Mouse (Mus musculus): ENCODE measurements at regions not wholly inside any gene's neighbourhood (a gene's known extent, or its start where the extent isn't known, plus 50 kb on each side); places are given as distances from the start of the nearest gene placed in this dataset.
"Not testable (repeated sequence)": the region's sequence is repeated elsewhere in the genome, so short reads cannot be mapped to it uniquely, and the experiment has no call there.

- intact Hi-C loops (cut with DNase I): no loop called here
- no peak for DNase-seq (ENCODE audit: extremely low spot score in 1 of 2, low spot score in 2 of 2)
These were observed 158.7 kb upstream of the Ttc29 start for GRCm38 (mm10) chr8:78054435-78054834.

- no peak for DNase-seq (ENCODE audit: extremely low spot score in 1 of 2, low spot score in 2 of 2)
- intact Hi-C loops (cut with DNase I): loop anchor here (5.0 kb wide), 1 partner anchor 682 kb away; no protein-coding TSS in a partner anchor
These were observed 158.2 kb upstream of the Ttc29 start for GRCm38 (mm10) chr8:78054920-78055319.

- DNase-seq (ENCODE audit: extremely low spot score in 1 of 2, low spot score in 2 of 2): no peak
- intact Hi-C loops (cut with DNase I): loop anchor here (5.0 kb wide), 1 partner anchor 682 kb away; no protein-coding TSS in a partner anchor
These were observed 157.6 kb upstream of the Ttc29 start for GRCm38 (mm10) chr8:78055531-78055930.

GRCm38 (mm10) chr8:78057357-78057756 lies 155.7 kb upstream of the Ttc29 start:
- no peak for DNase-seq (ENCODE audit: extremely low spot score in 1 of 2, low spot score in 2 of 2)
- intact Hi-C loops (cut with DNase I): loop anchor here (5.0 kb wide), 1 partner anchor 680 kb away; no protein-coding TSS in a partner anchor

- intact Hi-C loops (cut with DNase I): loop anchor here (5.0 to 10.0 kb wide), 4 partner anchors 175 to 1235 kb away; no protein-coding TSS in a partner anchor
- peak in 1 of 2 experiments; percentile 52 for DNase-seq (ENCODE audit: extremely low spot score in 1 of 2, low spot score in 2 of 2)
These were observed 151.0 kb upstream of the Ttc29 start for GRCm38 (mm10) chr8:78061827-78062719.

GRCm38 (mm10) chr8:78063529-78063928 lies 149.6 kb upstream of the Ttc29 start:
- intact Hi-C loops (cut with DNase I): loop anchor here (5.0 to 10.0 kb wide), 4 partner anchors 174 to 1234 kb away; no protein-coding TSS in a partner anchor
- peak; percentile 36 to 74 for DNase-seq (ENCODE audit: extremely low spot score in 1 of 2, low spot score in 2 of 2)

- no peak for DNase-seq (ENCODE audit: extremely low spot score in 1 of 2, low spot score in 2 of 2)
- intact Hi-C loops (cut with DNase I): loop anchor here (5.0 to 10.0 kb wide), 4 partner anchors 173 to 1233 kb away; no protein-coding TSS in a partner anchor
These were observed 148.9 kb upstream of the Ttc29 start for GRCm38 (mm10) chr8:78064161-78064560.

- DNase-seq (ENCODE audit: extremely low spot score in 1 of 2, low spot score in 2 of 2): no peak
- intact Hi-C loops (cut with DNase I): loop anchor here (10.0 kb wide), 1 partner anchor 359 kb away; no protein-coding TSS in a partner anchor
These were observed 147.1 kb upstream of the Ttc29 start for GRCm38 (mm10) chr8:78065890-78066493.

GRCm38 (mm10) chr8:78068087-78068910 lies 144.8 kb upstream of the Ttc29 start:
- no peak for DNase-seq (ENCODE audit: extremely low spot score in 1 of 2, low spot score in 2 of 2)
- intact Hi-C loops (cut with DNase I): loop anchor here (10.0 kb wide), 1 partner anchor 357 kb away; no protein-coding TSS in a partner anchor

GRCm38 (mm10) chr8:78073821-78074220 lies 139.3 kb upstream of the Ttc29 start:
- no peak for DNase-seq (ENCODE audit: extremely low spot score in 1 of 2, low spot score in 2 of 2)
- intact Hi-C loops (cut with DNase I): no loop called here

GRCm38 (mm10) chr8:78077122-78077521 lies 136.0 kb upstream of the Ttc29 start:
- DNase-seq (ENCODE audit: extremely low spot score in 1 of 2, low spot score in 2 of 2): peak in 1 of 2 experiments; percentile 52

GRCm38 (mm10) chr8:78081395-78081794 lies 131.7 kb upstream of the Ttc29 start:
- DNase-seq (ENCODE audit: extremely low spot score in 1 of 2, low spot score in 2 of 2); intact Hi-C loops (cut with DNase I): not testable (repeated sequence)

More at GRCm38 (mm10) chr8:78077122-78077521, 136.0 kb upstream of the Ttc29 start:
- intact Hi-C loops (cut with DNase I): no loop called here

GRCm38 (mm10) chr8:78083012-78083411 lies 130.1 kb upstream of the Ttc29 start:
- intact Hi-C loops (cut with DNase I): no loop called here

GRCm38 (mm10) chr8:78086361-78086760 lies 126.7 kb upstream of the Ttc29 start:
- intact Hi-C loops (cut with DNase I): no loop called here

More at GRCm38 (mm10) chr8:78083012-78083411, 130.1 kb upstream of the Ttc29 start:
- DNase-seq (ENCODE audit: extremely low spot score in 1 of 2, low spot score in 2 of 2): no peak

GRCm38 (mm10) chr8:78090382-78091122 lies 122.5 kb upstream of the Ttc29 start:
- intact Hi-C loops (cut with DNase I): no loop called here
- no peak for DNase-seq (ENCODE audit: extremely low spot score in 1 of 2, low spot score in 2 of 2)

More at GRCm38 (mm10) chr8:78086361-78086760, 126.7 kb upstream of the Ttc29 start:
- DNase-seq (ENCODE audit: extremely low spot score in 1 of 2, low spot score in 2 of 2): no peak

GRCm38 (mm10) chr8:78096383-78096782 lies 116.7 kb upstream of the Ttc29 start:
- intact Hi-C loops (cut with DNase I): no loop called here
- DNase-seq (ENCODE audit: extremely low spot score in 1 of 2, low spot score in 2 of 2): no peak

GRCm38 (mm10) chr8:78098191-78098745 lies 114.8 kb upstream of the Ttc29 start:
- DNase-seq (ENCODE audit: extremely low spot score in 1 of 2, low spot score in 2 of 2): no peak
- intact Hi-C loops (cut with DNase I): no loop called here

- DNase-seq (ENCODE audit: extremely low spot score in 1 of 2, low spot score in 2 of 2): no peak
- intact Hi-C loops (cut with DNase I): no loop called here
These were observed 114.0 kb upstream of the Ttc29 start for GRCm38 (mm10) chr8:78099091-78099490.
